Mouse (Mus musculus) C2C12 (cell line): ENCODE data around the gene Kcnc1. TPM values are rescaled to one million over a fixed set of nuclear protein-coding genes. Genes with fewer than 3 reads are reported as not detected.

ENCODE experiments used
- H3K27me3 ChIP-seq: one replicate; pipeline ENCODE4 v1.6.1; 2011; ENCODE audit not compliant: control insufficient read depth, insufficient read depth, insufficient read length
- H3K36me3 ChIP-seq: one replicate; pipeline ENCODE4 v1.6.1; 2011; ENCODE audit not compliant: control insufficient read depth, insufficient read depth
- H3K4me3 ChIP-seq: one replicate; pipeline ENCODE4 v1.5.1; 2011; ENCODE audit warnings: mild to moderate bottlenecking, control low read depth; ENCODE audit not compliant: poor library complexity, insufficient read depth, severe bottlenecking
- H3K79me2 ChIP-seq: one replicate; pipeline ENCODE4 v1.6.1; 2011; ENCODE audit not compliant: control insufficient read depth, insufficient read depth
- H3K79me3 ChIP-seq: one replicate; pipeline ENCODE4 v1.6.1; 2011; ENCODE audit warnings: low read depth, control low read depth
- H3ac ChIP-seq: one replicate; pipeline ENCODE3; 2011; ENCODE audit warnings: low read depth; ENCODE audit not compliant: control insufficient read depth, insufficient read length
- CEBPB ChIP-seq: IDR thresholded peaks from one replicate; pipeline ENCODE4 v1.6.1; 2011; ENCODE audit warnings: low read depth, mild to moderate bottlenecking, control low read depth, moderate library complexity
- CTCF ChIP-seq: IDR thresholded peaks from one replicate; pipeline ENCODE4 v1.5.1; 2011; ENCODE audit not compliant: control insufficient read depth, insufficient read depth, insufficient read length
- FOSL1 ChIP-seq: IDR thresholded peaks from one replicate; pipeline ENCODE4 v1.8.0; 2011; ENCODE audit warnings: mild to moderate bottlenecking, low read length; ENCODE audit not compliant: poor library complexity, insufficient read depth, severe bottlenecking
- MAX ChIP-seq: IDR thresholded peaks from one replicate; pipeline ENCODE4 v1.6.1; 2011; ENCODE audit warnings: mild to moderate bottlenecking, control low read depth
- MYOD1 ChIP-seq: IDR thresholded peaks from one replicate; pipeline ENCODE4 v1.6.1; 2011; ENCODE audit warnings: low read depth; ENCODE audit not compliant: control insufficient read depth, insufficient read length
- MYOG ChIP-seq: IDR thresholded peaks from one replicate; pipeline ENCODE4 v1.6.1; 2011; ENCODE audit not compliant: control insufficient read depth, insufficient read length; ENCODE audit errors: extremely low read depth
- USF1 ChIP-seq: IDR thresholded peaks from one replicate; pipeline ENCODE4 v1.6.1; 2011; ENCODE audit warnings: low read depth, mild to moderate bottlenecking, control low read depth, moderate library complexity
- polyA plus RNA-seq: library from polyadenylated mRNA; unstranded; fragments of >200 nt; fragmentation: generic; extraction: Trizol; gene quantifications from one replicate; pipeline ENCODE4 v1.2.1, GENCODE M21; 2012; ENCODE audit warnings: missing spikeins

Gene Kcnc1
- polyA plus RNA-seq, 1 experiment = 0.01 TPM

DNA sequence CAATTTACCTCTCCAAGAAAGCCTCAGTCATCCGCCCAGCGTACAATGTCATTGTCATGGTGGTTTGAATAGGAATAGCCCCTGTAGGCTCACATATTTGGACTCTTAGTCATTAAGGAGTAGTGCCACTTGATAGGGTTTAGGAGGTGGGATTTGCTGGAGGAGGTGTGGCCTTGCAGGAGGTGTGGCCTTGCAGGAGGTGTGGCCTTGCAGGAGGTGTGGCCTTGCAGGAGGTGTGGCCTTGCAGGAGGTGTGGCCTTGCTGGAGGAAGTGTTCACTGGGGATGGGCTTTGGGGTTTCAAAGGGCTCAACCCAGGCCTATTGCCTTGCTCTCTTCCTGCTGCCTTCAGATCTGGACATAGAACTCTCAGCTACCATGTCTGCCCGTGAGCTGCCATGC, 81.2 kb downstream of the Kcnc1 start:
- TF ChIP-seq FOSL1 (no peak), CEBPB (no peak), CTCF (no peak), MYOD1 (no peak), USF1 (no peak), MYOG (no peak), MAX (no peak)
- no peak overlapping the region for H3ac ChIP-seq
- no peaks in the 10 kb centered on the region for H3K79me2 ChIP-seq
- no peak overlapping the region for H3K4me3 ChIP-seq
- H3K27me3 ChIP-seq = no peaks in the 10 kb centered on the region
- H3K36me3 ChIP-seq = no peaks in the 10 kb centered on the region
- H3K79me3 ChIP-seq = no peaks in the 10 kb centered on the region

DNA sequence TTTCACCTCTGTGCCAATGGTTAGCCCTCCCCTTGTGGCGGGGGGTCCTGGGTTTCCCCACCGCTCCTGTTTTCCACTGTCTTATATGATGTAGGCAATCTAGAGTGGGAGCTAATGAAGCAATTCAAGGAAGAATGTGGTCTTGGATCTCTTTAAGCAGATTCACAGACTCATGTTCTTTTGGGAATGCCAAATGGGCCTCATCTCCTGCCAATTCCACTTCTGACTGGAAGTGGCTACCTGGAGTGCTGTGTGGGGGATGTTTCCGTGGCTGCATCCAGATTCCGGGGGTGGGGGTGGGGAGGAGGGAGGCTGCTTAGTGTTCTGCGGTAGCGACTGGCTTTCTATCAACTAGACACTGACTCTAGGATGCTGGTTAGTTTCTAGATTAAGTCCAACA, 83.5 kb downstream of the Kcnc1 start:
- peaks cover 5% of the 10 kb centered on the region for H3K27me3 ChIP-seq
- no peak overlapping the region for H3ac ChIP-seq
- TF ChIP-seq CEBPB (no peak), FOSL1 (no peak), MAX (no peak), USF1 (no peak), CTCF (no peak), MYOG (no peak), MYOD1 (no peak)
- H3K4me3 ChIP-seq = no peak overlapping the region
- no peaks in the 10 kb centered on the region for H3K36me3 ChIP-seq
- no peaks in the 10 kb centered on the region for H3K79me3 ChIP-seq
- no peaks in the 10 kb centered on the region for H3K79me2 ChIP-seq

DNA sequence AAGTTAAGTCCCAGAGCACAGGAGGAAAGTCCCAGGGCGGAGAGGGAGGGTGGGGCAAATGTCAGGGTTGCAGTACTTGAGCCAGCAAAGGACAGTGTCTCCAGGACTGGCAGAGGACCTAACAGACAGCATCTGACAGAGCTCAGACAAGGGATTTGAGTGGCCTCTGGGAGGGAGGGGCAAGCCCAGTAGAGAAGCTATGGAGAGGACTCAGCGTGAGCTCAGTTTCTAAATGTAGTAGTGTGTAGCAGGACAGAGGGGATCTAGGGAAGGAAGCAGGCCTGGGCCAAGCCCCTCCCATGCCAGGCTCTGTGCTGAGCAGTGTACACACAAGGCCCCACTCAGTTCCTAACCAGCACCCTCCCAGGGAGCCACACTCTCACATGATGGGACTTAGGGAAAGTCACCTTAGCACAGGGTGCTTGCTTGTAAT, 85.8 kb downstream of the Kcnc1 start:
- H3K36me3 ChIP-seq = no peaks in the 10 kb centered on the region
- H3K79me3 ChIP-seq = no peaks in the 10 kb centered on the region
- no peak overlapping the region for H3K4me3 ChIP-seq
- H3ac ChIP-seq = no peak overlapping the region
- H3K79me2 ChIP-seq = no peaks in the 10 kb centered on the region
- peaks cover 10% of the 10 kb centered on the region for H3K27me3 ChIP-seq
- TF ChIP-seq CTCF = no peak
- no peak for TF ChIP-seq CEBPB
- TF ChIP-seq MYOG = no peak
- no peak for TF ChIP-seq MYOD1
- TF ChIP-seq FOSL1 = no peak
- TF ChIP-seq MAX = no peak
- no peak for TF ChIP-seq USF1

DNA sequence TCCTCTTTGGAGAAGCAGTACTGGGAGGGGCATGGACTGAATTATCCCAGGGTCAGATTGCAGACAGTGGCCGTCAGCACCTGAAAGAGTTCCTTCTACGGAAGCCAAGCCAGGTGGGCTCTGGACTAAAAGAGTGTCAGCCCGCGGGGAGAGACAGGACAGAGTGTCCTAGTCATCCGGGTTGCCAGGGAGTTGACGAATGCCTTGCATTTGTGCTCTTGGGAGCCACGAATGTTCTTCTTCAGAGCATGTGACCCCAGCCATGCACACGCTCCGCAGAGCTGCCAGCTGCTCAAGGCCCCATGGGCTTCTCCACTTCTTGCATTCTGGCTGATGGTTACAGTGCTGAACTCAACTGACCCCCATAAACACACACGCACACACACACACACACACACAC, 86.8 kb downstream of the Kcnc1 start:
- no peak overlapping the region for H3ac ChIP-seq
- no peaks in the 10 kb centered on the region for H3K79me2 ChIP-seq
- peaks cover 10% of the 10 kb centered on the region for H3K27me3 ChIP-seq
- no peaks in the 10 kb centered on the region for H3K79me3 ChIP-seq
- H3K36me3 ChIP-seq = no peaks in the 10 kb centered on the region
- TF ChIP-seq FOSL1 (no peak), MYOG (no peak), MAX (no peak), CTCF (no peak), MYOD1 (no peak), CEBPB (no peak), USF1 (no peak)
- H3K4me3 ChIP-seq = no peak overlapping the region

DNA sequence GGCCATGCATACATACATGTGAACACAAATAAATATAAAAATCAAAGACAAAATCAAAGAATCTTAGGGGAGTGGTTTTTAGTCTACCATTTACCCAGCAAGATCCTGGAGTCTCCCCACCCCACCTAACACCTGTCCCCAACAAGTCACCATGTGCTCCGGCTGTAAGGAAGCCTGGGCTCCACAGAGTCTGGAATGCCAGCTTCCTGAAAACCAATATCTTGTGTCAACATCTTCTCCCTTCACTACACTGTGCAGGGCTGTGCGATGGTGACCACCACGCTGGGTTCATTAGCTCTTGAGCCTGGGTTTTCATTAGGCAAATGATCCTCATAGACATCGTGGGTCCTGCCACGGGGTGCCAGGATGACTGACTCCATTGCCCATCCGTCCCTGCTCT, 87.9 kb downstream of the Kcnc1 start:
- no peak overlapping the region for H3K4me3 ChIP-seq
- no peaks in the 10 kb centered on the region for H3K79me2 ChIP-seq
- H3ac ChIP-seq = no peak overlapping the region
- H3K27me3 ChIP-seq = peaks cover 10% of the 10 kb centered on the region
- no peak for TF ChIP-seq MYOD1
- TF ChIP-seq CEBPB = no peak
- TF ChIP-seq FOSL1 = no peak
- no peak for TF ChIP-seq MAX
- TF ChIP-seq USF1 = no peak
- no peak for TF ChIP-seq CTCF
- no peak for TF ChIP-seq MYOG
- no peaks in the 10 kb centered on the region for H3K36me3 ChIP-seq
- H3K79me3 ChIP-seq = no peaks in the 10 kb centered on the region

DNA sequence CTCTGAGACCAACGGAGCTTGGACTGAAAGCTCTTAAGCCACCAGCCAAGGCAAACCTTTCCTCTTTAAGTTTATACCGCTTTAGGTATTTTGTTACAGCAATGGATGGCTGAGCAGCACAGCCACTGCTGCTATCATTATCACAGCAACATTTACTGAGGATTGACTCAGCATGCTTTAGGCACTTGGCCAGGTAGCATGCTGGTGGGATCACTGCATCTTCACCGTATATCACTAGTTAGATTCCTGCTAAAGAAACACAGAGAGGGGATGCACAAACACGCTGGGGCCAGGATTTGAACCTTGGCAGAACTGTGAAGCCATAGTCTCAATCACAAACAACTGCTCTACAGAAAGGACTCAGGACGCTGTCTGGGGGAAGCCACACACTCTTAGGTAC, 90.5 kb downstream of the Kcnc1 start:
- no peaks in the 10 kb centered on the region for H3K79me2 ChIP-seq
- H3K27me3 ChIP-seq = peaks cover 10% of the 10 kb centered on the region
- H3ac ChIP-seq = no peak overlapping the region
- H3K36me3 ChIP-seq = no peaks in the 10 kb centered on the region
- no peak overlapping the region for H3K4me3 ChIP-seq
- no peaks in the 10 kb centered on the region for H3K79me3 ChIP-seq
- no peak for TF ChIP-seq CTCF
- TF ChIP-seq CEBPB = no peak
- no peak for TF ChIP-seq MYOD1
- TF ChIP-seq USF1 = no peak
- no peak for TF ChIP-seq MAX
- no peak for TF ChIP-seq MYOG
- no peak for TF ChIP-seq FOSL1
